Mouse (Mus musculus): ENCODE measurements around the gene Myo1d.

DNA sequence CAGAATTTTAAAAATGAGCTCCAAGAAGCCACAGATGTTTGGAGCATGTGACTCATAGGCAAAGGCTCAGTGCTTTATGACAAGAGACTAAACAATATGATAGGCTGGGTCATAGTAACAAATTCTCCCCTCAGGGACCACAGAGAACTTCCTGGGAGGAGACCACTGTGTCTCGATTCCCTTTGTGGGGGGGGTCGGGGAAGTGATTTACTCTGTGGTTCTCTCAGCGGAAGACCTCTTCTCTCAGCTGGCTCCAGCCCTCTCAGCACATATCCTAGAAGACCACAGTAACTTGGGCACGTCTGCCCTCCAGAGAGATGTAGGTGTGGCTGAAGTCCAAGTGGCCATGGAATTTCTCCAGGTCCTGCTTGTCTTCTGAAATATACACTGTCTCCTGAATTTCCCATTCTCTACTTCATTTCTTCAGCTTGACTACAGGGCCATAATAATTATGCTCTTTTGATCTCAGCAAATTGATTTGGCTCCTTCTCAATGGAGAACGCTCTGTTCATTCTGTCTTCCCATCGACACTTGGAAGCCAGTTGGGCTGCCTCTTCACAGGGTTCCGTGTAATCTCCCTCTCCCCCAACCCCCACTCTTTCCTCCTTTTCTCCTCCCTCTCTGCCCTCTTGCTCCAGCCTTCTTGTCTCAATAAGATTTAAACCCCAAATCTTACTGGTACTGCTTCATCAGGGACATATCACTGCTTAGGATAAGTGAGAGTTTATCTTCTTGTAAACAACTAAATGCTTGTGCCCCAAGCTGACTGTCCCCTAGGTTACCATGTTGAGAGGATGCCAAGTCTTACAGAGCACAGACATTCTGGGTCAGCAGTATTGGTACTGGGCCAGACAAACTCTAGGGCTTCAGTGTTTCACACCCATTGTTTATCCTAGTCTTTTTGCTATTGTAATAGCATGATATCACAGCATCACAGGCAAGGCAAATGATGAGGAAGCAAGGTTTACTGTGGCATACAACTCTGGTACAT, 214.6 kb downstream of the Myo1d start:
- TF ChIP-seq POLR2A (IDR thresholded peaks at IDR 0.05; ENCODE audit: insufficient read depth, low read depth, low read length) (no peak), CTCF (IDR thresholded peaks at IDR 0.05; ENCODE audit: insufficient read depth, low read depth, low read length) (no peak)
